ENCODE assay signal across 14 mouse cellular contexts in genomic region chr1:58773905-58774304, GRCm38 (mm10). TPM values are rescaled to one million over a fixed set of nuclear protein-coding genes. Genes with fewer than 3 reads are reported as not detected.
DNase-seq lines count a peak whose midpoint lies in the region; ATAC-seq and TF ChIP-seq lines count a peak whose summit lies in the region.
"Had no signal": no experiment of that assay in that cellular context is flagged by ENCODE, and none has a peak within 500 bp of the region (broad histone marks: within the 10 kb centered on the region; RNA-seq: fewer than 3 reads in every experiment).

No protein-coding gene starts in this region.

- H3K27ac ChIP-seq in stomach, postnatal 0 days (replicated peaks) = no peak overlapping the region
- H3K27ac ChIP-seq in forebrain, embryonic 14.5 days (ENCODE audit: low read depth, low read length) = no peak overlapping the region
- H3K27ac ChIP-seq: heart, embryonic 13.5 days; liver, embryonic 15.5 days had no signal

- H3K4me3 ChIP-seq in stomach, postnatal 0 days (ENCODE audit: low read depth, low read length) = no peak overlapping the region
- no peak overlapping the region for H3K4me3 ChIP-seq in forebrain, embryonic 14.5 days (ENCODE audit: low read depth, low read length)
- H3K4me3 ChIP-seq: heart, embryonic 13.5 days; liver, embryonic 15.5 days; myocyte had no signal

- TF ChIP-seq CTCF in stomach, postnatal 0 days (IDR thresholded peaks at IDR 0.05; ENCODE audit: low read depth) = no peak

- H3K27me3 ChIP-seq in splenic B cell, adult 2 months (ENCODE audit: control insufficient read depth, insufficient read depth, low read length, poor library complexity, severe bottlenecking) = no peaks in the 10 kb centered on the region
- no peaks in the 10 kb centered on the region for H3K27me3 ChIP-seq in stomach, postnatal 0 days (ENCODE audit: control insufficient read depth, insufficient read depth, low read length)
- no peaks in the 10 kb centered on the region for H3K27me3 ChIP-seq in forebrain, embryonic 14.5 days (replicated peaks; ENCODE audit: control insufficient read depth, insufficient read depth, low read length)
- H3K27me3 ChIP-seq: heart, embryonic 13.5 days; liver, embryonic 15.5 days had no signal

- H3K9me3 ChIP-seq in stomach, postnatal 0 days (ENCODE audit: control insufficient read depth, low read length) = no peaks in the 10 kb centered on the region
- no peaks in the 10 kb centered on the region for H3K9me3 ChIP-seq in forebrain, embryonic 14.5 days (replicated peaks; ENCODE audit: control insufficient read depth, low read length)
- H3K9me3 ChIP-seq: liver, embryonic 15.5 days had no signal

- H3K9ac ChIP-seq in stomach, postnatal 0 days (ENCODE audit: low read length) = no peak overlapping the region
- H3K9ac ChIP-seq in forebrain, embryonic 14.5 days (ENCODE audit: low read length) = no peak overlapping the region
- H3K9ac ChIP-seq: heart, embryonic 13.5 days; liver, embryonic 15.5 days had no signal

- no peaks in the 10 kb centered on the region for H3K4me1 ChIP-seq in stomach, postnatal 0 days (replicated peaks; ENCODE audit: control insufficient read depth, insufficient read depth)
- H3K4me1 ChIP-seq in forebrain, embryonic 14.5 days (ENCODE audit: control insufficient read depth, insufficient read depth, low read length) = no peaks in the 10 kb centered on the region
- H3K4me1 ChIP-seq: heart, embryonic 13.5 days had no signal

- WGBS in stomach, postnatal 0 days = 59% methylated on average over 2 of the region's 2 CpGs
- 79% methylated on average over 2 of the region's 2 CpGs for WGBS in forebrain, embryonic 14.5 days

- no peaks in the 10 kb centered on the region for H3K36me3 ChIP-seq in splenic B cell, adult 2 months (ENCODE audit: control insufficient read depth, insufficient read depth, low read length, poor library complexity, severe bottlenecking)
- no peaks in the 10 kb centered on the region for H3K36me3 ChIP-seq in stomach, postnatal 0 days (ENCODE audit: control insufficient read depth, insufficient read depth, low read length)
- H3K36me3 ChIP-seq in forebrain, embryonic 14.5 days (ENCODE audit: control insufficient read depth, insufficient read depth, low read length) = no peaks in the 10 kb centered on the region
- H3K36me3 ChIP-seq: heart, embryonic 13.5 days; liver, embryonic 15.5 days had no signal

- H3K4me2 ChIP-seq in stomach, postnatal 0 days (replicated peaks; ENCODE audit: low read depth) = no peak overlapping the region
- no peak overlapping the region for H3K4me2 ChIP-seq in forebrain, embryonic 14.5 days (ENCODE audit: low read length)
- H3K4me2 ChIP-seq: heart, embryonic 13.5 days; liver, embryonic 15.5 days had no signal

- DNase-seq in layer of hippocampus, adult 9-11 months = peak; percentile 20
- DNase-seq in layer of hippocampus, adult 9-10 months (ENCODE audit: low spot score) = no peak
- DNase-seq in thymus, postnatal 25 days = peak; percentile 24
- DNase-seq in thymus, postnatal 10 days (ENCODE audit: low spot score in 2 of 2) = no peak
- DNase-seq in induced T-regulatory cell, adult 2 months (ENCODE audit: low read depth) = peak; percentile 69
- DNase-seq in splenic B cell, adult 2 months (ENCODE audit: low read depth, low spot score) = peak; percentile 70
- no peak for DNase-seq in stomach, postnatal 0 days (ENCODE audit: low spot score)
- DNase-seq in forebrain, embryonic 14.5 days (ENCODE audit: low spot score) = no peak
- DNase-seq: adrenal gland, postnatal 14 days; cerebellum, adult 2 months had no signal

- ATAC-seq in stomach, postnatal 0 days (ENCODE audit: low FRiP score, low TSS enrichment) = no peak
- ATAC-seq in forebrain, embryonic 14.5 days = no peak
- ATAC-seq: hindbrain, embryonic 16.5 days had no signal

- no peak for TF ChIP-seq EP300 in stomach, postnatal 0 days (optimal IDR thresholded peaks at IDR 0.05)

RNA-seq across cellular contexts. Expression of gene Casp8, which starts 21.3 kb away (rescaled TPM):
- 36.6 and 37.0 TPM in 2 replicates for polyA plus RNA-seq in stomach, postnatal 0 days (2015; fragmentation: Nextera tagmentation; extraction: Ambion mirVana)
- 3.8 and 4.7 TPM in 2 replicates for polyA plus RNA-seq in forebrain, embryonic 14.5 days (2014; fragmentation: Nextera tagmentation; extraction: Ambion mirVana)

Comparison
In these comparisons a context has a peak if more than half of its experiments do, and no peak if none do; other contexts are left out.
1. DNase-seq: peak in layer of hippocampus, adult 9-11 months (single experiment), thymus, postnatal 25 days (single experiment), induced T-regulatory cell, adult 2 months (single experiment) and splenic B cell, adult 2 months (single experiment); none in layer of hippocampus, adult 9-10 months (single experiment), thymus, postnatal 10 days (0 of 2), stomach, postnatal 0 days (single experiment) and forebrain, embryonic 14.5 days (single experiment).